Mouse (Mus musculus) myocyte (in vitro differentiated cells): ENCODE results near the gene Rtn2. TPM values are rescaled to one million over a fixed set of nuclear protein-coding genes. Genes with fewer than 3 reads are reported as not detected.

ENCODE experiments used
- H3K27me3 ChIP-seq: one replicate; pipeline ENCODE4 v1.6.1; 2011; ENCODE audit not compliant: control insufficient read depth, insufficient read depth, insufficient read length
- H3K36me3 ChIP-seq: one replicate; pipeline ENCODE4 v1.6.1; 2011; ENCODE audit not compliant: control insufficient read depth, insufficient read depth
- H3K4me2 ChIP-seq: one replicate; pipeline ENCODE4 v1.6.1; 2011; ENCODE audit warnings: low read depth, control low read depth
- H3K4me3 ChIP-seq: one replicate; pipeline ENCODE4 v1.5.1; 2011; ENCODE audit warnings: mild to moderate bottlenecking, control low read depth, moderate library complexity
- H3K79me2 ChIP-seq: one replicate; pipeline ENCODE4 v1.6.1; 2011; ENCODE audit not compliant: control insufficient read depth, insufficient read depth
- H3ac ChIP-seq: one replicate; pipeline ENCODE4 v1.6.1; 2011; ENCODE audit not compliant: control insufficient read depth, insufficient read length
- CEBPB ChIP-seq: IDR thresholded peaks from 2 replicates; pipeline ENCODE4 v1.6.1; 2011; ENCODE audit warnings: mild to moderate bottlenecking, moderate library complexity; ENCODE audit not compliant: poor library complexity, insufficient read depth, severe bottlenecking
- E2F4 ChIP-seq: IDR thresholded peaks from one replicate; pipeline ENCODE4 v1.6.1; 2011; ENCODE audit warnings: mild to moderate bottlenecking, control low read depth, moderate library complexity; ENCODE audit not compliant: insufficient read depth
- MAX ChIP-seq: IDR thresholded peaks from one replicate; pipeline ENCODE4 v1.6.1; 2011; ENCODE audit warnings: low read depth, mild to moderate bottlenecking, control low read depth
- MYOD1 ChIP-seq, 3 experiments: IDR thresholded peaks; one replicate each; pipeline ENCODE4 v1.6.1; 2011; ENCODE audit warnings: control low read depth in 2 of 3, low read depth in 2 of 3, mild to moderate bottlenecking in 2 of 3, moderate library complexity in 1 of 3; ENCODE audit not compliant: insufficient read length in 2 of 3, control insufficient read depth in 1 of 3
- MYOG ChIP-seq, 3 experiments: IDR thresholded peaks; one replicate each; pipeline ENCODE4 v1.6.1; 2011; ENCODE audit warnings: control low read depth in 2 of 3, low read depth in 2 of 3, mild to moderate bottlenecking in 2 of 3; ENCODE audit not compliant: insufficient read length in 2 of 3, control insufficient read depth in 1 of 3, insufficient read depth in 1 of 3
- POLR2A ChIP-seq: IDR thresholded peaks from one replicate; pipeline ENCODE4 v1.6.1; 2011; ENCODE audit warnings: low read depth, mild to moderate bottlenecking, control low read depth, moderate library complexity; ENCODE audit not compliant: insufficient read length
- POLR2AphosphoS2 ChIP-seq: IDR thresholded peaks from one replicate; pipeline ENCODE4 v1.6.1; 2011; ENCODE audit warnings: low read depth, control low read depth; ENCODE audit not compliant: insufficient read length
- REST ChIP-seq: IDR thresholded peaks from one replicate; pipeline ENCODE4 v1.6.1; 2011; ENCODE audit warnings: mild to moderate bottlenecking, control low read depth, moderate library complexity; ENCODE audit not compliant: insufficient read depth, insufficient read length
- SRF ChIP-seq: IDR thresholded peaks from one replicate; pipeline ENCODE4 v1.6.1; 2011; ENCODE audit warnings: low read depth; ENCODE audit not compliant: control insufficient read depth, insufficient read length
- TCF12 ChIP-seq: IDR thresholded peaks from one replicate; pipeline ENCODE4 v1.6.1; 2011; ENCODE audit warnings: mild to moderate bottlenecking, control low read depth; ENCODE audit not compliant: poor library complexity, insufficient read depth, severe bottlenecking
- TCF3 ChIP-seq: IDR thresholded peaks from one replicate; pipeline ENCODE4 v1.6.1; 2011; ENCODE audit warnings: low read depth, control low read depth; ENCODE audit not compliant: insufficient read length
- USF1 ChIP-seq: IDR thresholded peaks from one replicate; pipeline ENCODE4 v1.6.1; 2011; ENCODE audit warnings: low read depth, mild to moderate bottlenecking, control low read depth, moderate library complexity
- polyA plus RNA-seq: library from polyadenylated mRNA; unstranded; fragments of >200 nt; fragmentation: generic; extraction: Trizol; gene quantifications from one replicate; pipeline ENCODE4 v1.2.1, GENCODE M21; 2012; ENCODE audit warnings: missing spikeins

Rtn2 gene
- polyA plus RNA-seq, 1 experiment, result 340 TPM

GRCm38 (mm10) chr7:19265928-19266822, 16.2 kb upstream of the Rtn2 start:
- H3K79me2 ChIP-seq, result peaks cover 63% of the 10 kb centered on the region
- H3ac ChIP-seq, result peak overlapping the region; percentile 31
- peak overlapping the region; percentile 56 for H3K4me2 ChIP-seq
- TF ChIP-seq TCF3 (no peak), POLR2AphosphoS2 (peak; percentile 64), USF1 (no peak), MAX (no peak), MYOD1 (IDR thresholded peaks at IDR 0.05; ENCODE audit: control insufficient read depth in 1 of 3, insufficient read length in 2 of 3, low read depth in 2 of 3) (peak in 2 of 3 experiments; percentile 65 to 92), REST (no peak), POLR2A (peak; percentile 20), TCF12 (no peak), SRF (no peak), CEBPB (no peak), MYOG (IDR thresholded peaks at IDR 0.05; ENCODE audit: control insufficient read depth in 1 of 3, insufficient read depth in 1 of 3, insufficient read length in 2 of 3, low read depth in 2 of 3) (peak in 2 of 3 experiments; percentile 85 to 94), E2F4 (no peak)
- H3K4me3 ChIP-seq, result no peak overlapping the region
- no peaks in the 10 kb centered on the region for H3K27me3 ChIP-seq
- H3K36me3 ChIP-seq, result peaks cover 22% of the 10 kb centered on the region

GRCm38 (mm10) chr7:19267051-19267450, 15.4 kb upstream of the Rtn2 start:
- Histone ChIP-seq H3K27me3 (no peaks in the 10 kb centered on the region), H3K36me3 (peaks cover 18% of the 10 kb centered on the region), H3K4me3 (no peak overlapping the region), H3K79me2 (peaks cover 64% of the 10 kb centered on the region), H3ac (peak overlapping the region; percentile 31), H3K4me2 (peak overlapping the region; percentile 89)
- TF ChIP-seq REST (no peak), POLR2AphosphoS2 (peak; percentile 37)

GRCm38 (mm10) chr7:19268993-19269681, 13.3 kb upstream of the Rtn2 start:
- H3K4me3 ChIP-seq, result peak overlapping the region; percentile 96
- H3K4me2 ChIP-seq, result peak overlapping the region; percentile 89
- peaks cover 14% of the 10 kb centered on the region for H3K36me3 ChIP-seq
- H3K79me2 ChIP-seq, result peaks cover 60% of the 10 kb centered on the region
- TF ChIP-seq CEBPB (no peak), POLR2A (no peak), TCF3 (no peak), MYOG (IDR thresholded peaks at IDR 0.05; ENCODE audit: control insufficient read depth in 1 of 3, insufficient read depth in 1 of 3, insufficient read length in 2 of 3, low read depth in 2 of 3) (no peak), MYOD1 (IDR thresholded peaks at IDR 0.05; ENCODE audit: control insufficient read depth in 1 of 3, insufficient read length in 2 of 3, low read depth in 2 of 3) (no peak), E2F4 (no peak), USF1 (no peak), SRF (no peak), TCF12 (no peak), REST (no peak), POLR2AphosphoS2 (no peak), MAX (no peak)
- no peaks in the 10 kb centered on the region for H3K27me3 ChIP-seq
- peak overlapping the region; percentile 63 for H3ac ChIP-seq

- TF ChIP-seq SRF, result peak; percentile 63
- TF ChIP-seq REST, result no peak
- peak; percentile 37 for TF ChIP-seq POLR2A
- TF ChIP-seq POLR2AphosphoS2, result peak; percentile 62
- no peak for TF ChIP-seq MYOG (IDR thresholded peaks at IDR 0.05; ENCODE audit: control insufficient read depth in 1 of 3, insufficient read depth in 1 of 3, insufficient read length in 2 of 3, low read depth in 2 of 3)
- Histone ChIP-seq H3K27me3 (no peaks in the 10 kb centered on the region), H3K4me2 (peak overlapping the region; percentile 89), H3ac (peak overlapping the region; percentile 63), H3K4me3 (peak overlapping the region; percentile 96), H3K79me2 (peaks cover 53% of the 10 kb centered on the region), H3K36me3 (peaks cover 9% of the 10 kb centered on the region)
These were observed 12.5 kb upstream of the Rtn2 start for GRCm38 (mm10) chr7:19269721-19270441.
